Mouse (Mus musculus): ENCODE data around the gene Dupd1. TPM values are rescaled to one million over a fixed set of nuclear protein-coding genes. Genes with fewer than 3 reads are reported as not detected.

The Dupd1 gene
- polyA plus RNA-seq, 1 experiment from 2014 or later = not detected

GRCm38 (mm10) chr14:21744169-21744568, 29.8 kb upstream of the Dupd1 start:
- H3K27ac ChIP-seq (ENCODE audit: low read depth, low read length) = no peak overlapping the region
- WGBS = 84% methylated on average over 1 of the region's 1 CpGs
- no peak for ATAC-seq
- no peak overlapping the region for H3K4me2 ChIP-seq (replicated peaks; ENCODE audit: low read depth)
- H3K4me1 ChIP-seq (replicated peaks; ENCODE audit: control insufficient read depth, insufficient read depth, low read length) = no peaks in the 10 kb centered on the region
- H3K9me3 ChIP-seq (ENCODE audit: control insufficient read depth) = no peaks in the 10 kb centered on the region
- H3K36me3 ChIP-seq (ENCODE audit: control insufficient read depth, insufficient read depth) = no peaks in the 10 kb centered on the region
- no peaks in the 10 kb centered on the region for H3K27me3 ChIP-seq (replicated peaks; ENCODE audit: control insufficient read depth, insufficient read depth, low read length)
- H3K4me3 ChIP-seq (ENCODE audit: low read depth, low read length) = no peak overlapping the region
- TF ChIP-seq CTCF (IDR thresholded peaks at IDR 0.05; ENCODE audit: low read depth) = no peak
- no peak overlapping the region for H3K9ac ChIP-seq (ENCODE audit: low read depth, low read length)

GRCm38 (mm10) chr14:21742441-21742840, 28.1 kb upstream of the Dupd1 start:
- H3K4me3 ChIP-seq (ENCODE audit: low read depth, low read length) = no peak overlapping the region
- no peaks in the 10 kb centered on the region for H3K4me1 ChIP-seq (replicated peaks; ENCODE audit: control insufficient read depth, insufficient read depth, low read length)
- H3K27me3 ChIP-seq (replicated peaks; ENCODE audit: control insufficient read depth, insufficient read depth, low read length) = no peaks in the 10 kb centered on the region
- H3K4me2 ChIP-seq (replicated peaks; ENCODE audit: low read depth) = no peak overlapping the region
- H3K36me3 ChIP-seq (ENCODE audit: control insufficient read depth, insufficient read depth) = no peaks in the 10 kb centered on the region
- no peak for TF ChIP-seq CTCF (IDR thresholded peaks at IDR 0.05; ENCODE audit: low read depth)
- ATAC-seq = no peak
- no peak overlapping the region for H3K9ac ChIP-seq (ENCODE audit: low read depth, low read length)
- WGBS = 91% methylated on average over 4 of the region's 4 CpGs
- no peak overlapping the region for H3K27ac ChIP-seq (ENCODE audit: low read depth, low read length)
- no peaks in the 10 kb centered on the region for H3K9me3 ChIP-seq (ENCODE audit: control insufficient read depth)

GRCm38 (mm10) chr14:21741786-21742185, 27.4 kb upstream of the Dupd1 start:
- Histone ChIP-seq H3K27me3 (replicated peaks; ENCODE audit: control insufficient read depth, insufficient read depth, low read length) (no peaks in the 10 kb centered on the region), H3K4me2 (replicated peaks; ENCODE audit: low read depth) (no peak overlapping the region), H3K36me3 (ENCODE audit: control insufficient read depth, insufficient read depth) (no peaks in the 10 kb centered on the region), H3K4me1 (replicated peaks; ENCODE audit: control insufficient read depth, insufficient read depth, low read length) (no peaks in the 10 kb centered on the region), H3K4me3 (ENCODE audit: low read depth, low read length) (no peak overlapping the region), H3K9me3 (ENCODE audit: control insufficient read depth) (no peaks in the 10 kb centered on the region), H3K9ac (ENCODE audit: low read depth, low read length) (no peak overlapping the region), H3K27ac (ENCODE audit: low read depth, low read length) (no peak overlapping the region)
- WGBS = 20% methylated on average over 4 of the region's 4 CpGs
- peak; percentile 98 for TF ChIP-seq CTCF (IDR thresholded peaks at IDR 0.05; ENCODE audit: low read depth)
- no peak for ATAC-seq

- no peak overlapping the region for H3K9ac ChIP-seq (ENCODE audit: low read depth, low read length)
- H3K4me2 ChIP-seq (replicated peaks; ENCODE audit: low read depth) = no peak overlapping the region
- H3K4me1 ChIP-seq (replicated peaks; ENCODE audit: control insufficient read depth, insufficient read depth, low read length) = no peaks in the 10 kb centered on the region
- no peak for TF ChIP-seq CTCF (IDR thresholded peaks at IDR 0.05; ENCODE audit: low read depth)
- H3K27ac ChIP-seq (ENCODE audit: low read depth, low read length) = no peak overlapping the region
- H3K9me3 ChIP-seq (ENCODE audit: control insufficient read depth) = no peaks in the 10 kb centered on the region
- H3K4me3 ChIP-seq (ENCODE audit: low read depth, low read length) = no peak overlapping the region
- H3K36me3 ChIP-seq (ENCODE audit: control insufficient read depth, insufficient read depth) = no peaks in the 10 kb centered on the region
- no peak for ATAC-seq
- no peaks in the 10 kb centered on the region for H3K27me3 ChIP-seq (replicated peaks; ENCODE audit: control insufficient read depth, insufficient read depth, low read length)
- 85% methylated on average over 3 of the region's 3 CpGs for WGBS
Observed at GRCm38 (mm10) chr14:21741314-21741713, 26.9 kb upstream of the Dupd1 start.

GRCm38 (mm10) chr14:21740345-21740744, 26.0 kb upstream of the Dupd1 start:
- 90% methylated on average over 7 of the region's 7 CpGs for WGBS
- ATAC-seq = no peak
- TF ChIP-seq CTCF (IDR thresholded peaks at IDR 0.05; ENCODE audit: low read depth) = no peak
- Histone ChIP-seq H3K4me1 (replicated peaks; ENCODE audit: control insufficient read depth, insufficient read depth, low read length) (no peaks in the 10 kb centered on the region), H3K27ac (ENCODE audit: low read depth, low read length) (no peak overlapping the region), H3K9ac (ENCODE audit: low read depth, low read length) (no peak overlapping the region), H3K27me3 (replicated peaks; ENCODE audit: control insufficient read depth, insufficient read depth, low read length) (no peaks in the 10 kb centered on the region), H3K9me3 (ENCODE audit: control insufficient read depth) (no peaks in the 10 kb centered on the region), H3K4me2 (replicated peaks; ENCODE audit: low read depth) (no peak overlapping the region), H3K4me3 (ENCODE audit: low read depth, low read length) (no peak overlapping the region), H3K36me3 (ENCODE audit: control insufficient read depth, insufficient read depth) (no peaks in the 10 kb centered on the region)

- H3K4me1 ChIP-seq (replicated peaks; ENCODE audit: control insufficient read depth, insufficient read depth, low read length) = no peaks in the 10 kb centered on the region
- no peak for ATAC-seq
- WGBS = 92% methylated on average over 15 of the region's 15 CpGs
- no peak overlapping the region for H3K4me3 ChIP-seq (ENCODE audit: low read depth, low read length)
- H3K27me3 ChIP-seq (replicated peaks; ENCODE audit: control insufficient read depth, insufficient read depth, low read length) = no peaks in the 10 kb centered on the region
- no peak overlapping the region for H3K9ac ChIP-seq (ENCODE audit: low read depth, low read length)
- no peaks in the 10 kb centered on the region for H3K36me3 ChIP-seq (ENCODE audit: control insufficient read depth, insufficient read depth)
- H3K4me2 ChIP-seq (replicated peaks; ENCODE audit: low read depth) = no peak overlapping the region
- TF ChIP-seq CTCF (IDR thresholded peaks at IDR 0.05; ENCODE audit: low read depth) = no peak
- H3K27ac ChIP-seq (ENCODE audit: low read depth, low read length) = no peak overlapping the region
- H3K9me3 ChIP-seq (ENCODE audit: control insufficient read depth) = no peaks in the 10 kb centered on the region
Observed at GRCm38 (mm10) chr14:21733131-21733905, 18.9 kb upstream of the Dupd1 start.
